Comparison of ENCODE assay signal across 8 mouse cellular contexts in genomic region chr4:126627021-126627681, GRCm38 (mm10). TPM values are rescaled to one million over a fixed set of nuclear protein-coding genes. Genes with fewer than 3 reads are reported as not detected.
DNase-seq lines count a peak whose midpoint lies in the region; ATAC-seq and TF ChIP-seq lines count a peak whose summit lies in the region.

No protein-coding gene starts in this region.

- intact Hi-C loops in heart, postnatal 10 days (cut with DNase I) = no loop called here

- no peak for ATAC-seq in limb, embryonic 11.5 days (ENCODE audit: insufficient number of reproducible peaks, low FRiP score, low TSS enrichment, low read depth)
- ATAC-seq in neural tube, embryonic 11.5 days (ENCODE audit: insufficient read depth, low FRiP score, low TSS enrichment) = no peak; the same call in 1 of the 2 replicates

- H3K4me2 ChIP-seq in limb, embryonic 11.5 days (ENCODE audit: low read depth, severe bottlenecking) = peak overlapping the region; percentile 31
- peak overlapping the region; percentile 31 for H3K4me2 ChIP-seq in neural tube, embryonic 11.5 days (ENCODE audit: low read depth)

- no peaks in the 10 kb centered on the region for H3K27me3 ChIP-seq in liver, adult 2 months (ENCODE audit: control insufficient read depth, insufficient read depth, low read length)
- H3K27me3 ChIP-seq in limb, embryonic 11.5 days (ENCODE audit: control insufficient read depth, insufficient read depth, low read length) = no peaks in the 10 kb centered on the region
- no peaks in the 10 kb centered on the region for H3K27me3 ChIP-seq in neural tube, embryonic 11.5 days (ENCODE audit: control insufficient read depth, insufficient read depth, low read length)

- no peaks in the 10 kb centered on the region for H3K79me2 ChIP-seq in liver, adult 2 months (ENCODE audit: control insufficient read depth, insufficient read depth, low read length)

- no peak overlapping the region for H3K27ac ChIP-seq in liver, adult 2 months (replicated peaks; ENCODE audit: insufficient read depth, low read depth, low read length)
- H3K27ac ChIP-seq in limb, embryonic 11.5 days (replicated peaks; ENCODE audit: low read depth, low read length) = no peak overlapping the region
- no peak overlapping the region for H3K27ac ChIP-seq in neural tube, embryonic 11.5 days (ENCODE audit: low read depth, low read length)

- H3K4me1 ChIP-seq in liver, adult 2 months (ENCODE audit: control insufficient read depth, insufficient read depth, low read length) = no peaks in the 10 kb centered on the region
- 0 out of 2 replicates have a peak, but pooled peaks cover 2% of the 10 kb centered on the region for H3K4me1 ChIP-seq in limb, embryonic 11.5 days (ENCODE audit: control insufficient read depth, insufficient read depth, low read length)
- peaks cover 4% of the 10 kb centered on the region for H3K4me1 ChIP-seq in neural tube, embryonic 11.5 days (ENCODE audit: control insufficient read depth, insufficient read depth, low read length)

- H3K4me3 ChIP-seq in liver, adult 2 months (ENCODE audit: insufficient read depth, low read depth, low read length) = peak overlapping the region; percentile 15; the same call in 1 of the 2 replicates
- no peak overlapping the region; the same call in 1 of the 2 replicates for H3K4me3 ChIP-seq in limb, embryonic 11.5 days (ENCODE audit: low read depth, low read length)
- H3K4me3 ChIP-seq in neural tube, embryonic 11.5 days (ENCODE audit: low read depth, low read length) = no peak overlapping the region

- H3K36me3 ChIP-seq in liver, adult 2 months (ENCODE audit: control insufficient read depth, insufficient read depth, low read length) = no peaks in the 10 kb centered on the region
- H3K36me3 ChIP-seq in limb, embryonic 11.5 days (ENCODE audit: control insufficient read depth, insufficient read depth, low read length) = no peaks in the 10 kb centered on the region
- H3K36me3 ChIP-seq in neural tube, embryonic 11.5 days (ENCODE audit: control insufficient read depth, insufficient read depth, low read length) = no peaks in the 10 kb centered on the region

- no peak for TF ChIP-seq POLR2A in liver, adult 2 months (IDR thresholded peaks at IDR 0.05; ENCODE audit: extremely low read depth, insufficient read depth, low read length)

- H3K9ac ChIP-seq in liver, adult 2 months (ENCODE audit: low read depth, low read length) = no peak overlapping the region; the same call in none of the 2 replicates
- 0 out of 2 replicates have a peak overlapping the region, but pooled peaks have one; percentile 13 for H3K9ac ChIP-seq in limb, embryonic 11.5 days (ENCODE audit: low read length)
- H3K9ac ChIP-seq in neural tube, embryonic 11.5 days (ENCODE audit: low read length) = no peak overlapping the region

- no peaks in the 10 kb centered on the region for H3K9me3 ChIP-seq in limb, embryonic 11.5 days (ENCODE audit: control insufficient read depth, low read length)
- no peaks in the 10 kb centered on the region for H3K9me3 ChIP-seq in neural tube, embryonic 11.5 days (ENCODE audit: control insufficient read depth, low read length)

- DNase-seq in liver, adult 2 months (ENCODE audit: extremely low read depth, low read depth, low spot score) = no peak
- DNase-seq in liver = no peak
- DNase-seq in heart, postnatal 10 days = peak; percentile 11 to 38
- DNase-seq in limb, embryonic 11.5 days (ENCODE audit: low spot score) = peak; percentile 56
- peak; percentile 42 for DNase-seq in neural tube, embryonic 11.5 days (ENCODE audit: low spot score)
- no peak for DNase-seq in ovary, postnatal 14 days (ENCODE audit: low spot score)
- no peak for DNase-seq in layer of hippocampus, adult 11-12 months (ENCODE audit: low spot score)
- no peak for DNase-seq in cerebellum, postnatal 25 days

- TF ChIP-seq CTCF in liver, adult 2 months (IDR thresholded peaks at IDR 0.05; ENCODE audit: low read depth, low read length) = peak; percentile 22; the same call in 1 of the 2 replicates

- 12% methylated on average over 23 of the region's 23 CpGs for WGBS in liver, adult 2 months
- WGBS in limb, embryonic 11.5 days = 5% methylated on average over 23 of the region's 23 CpGs
- 4% methylated on average over 23 of the region's 23 CpGs for WGBS in neural tube, embryonic 11.5 days

RNA-seq across cellular contexts. Expression of gene 5730409E04Rik, which starts 17.5 kb away (rescaled TPM):
- total RNA-seq in liver, adult 2 months (2014; rRNA removed) = 3.3 and 3.7 TPM in 2 replicates
- 4.5 and 4.8 TPM in 2 replicates for polyA plus RNA-seq in liver, adult 2 months (2012; rRNA removed)
- 1 to 10 TPM; 8.7 to 9.1 TPM for total RNA-seq in heart, postnatal 10 days (2021)
- polyA plus RNA-seq in limb, embryonic 11.5 days (2014; fragmentation: Nextera tagmentation; extraction: Ambion mirVana) = 1.6 and 2.2 TPM in 2 replicates
- 1.8 and 1.9 TPM in 2 replicates for polyA plus RNA-seq in neural tube, embryonic 11.5 days (2014; fragmentation: Nextera tagmentation; extraction: Ambion mirVana)

RNA-seq across cellular contexts. Expression of gene Psmb2, which starts 50.3 kb away (rescaled TPM):
- total RNA-seq in liver, adult 2 months (2014; rRNA removed) = 94.4 and 99.1 TPM in 2 replicates
- 149 and 192 TPM in 2 replicates for polyA plus RNA-seq in liver, adult 2 months (2012; rRNA removed)
- 100 to 1,000 TPM; 148 to 157 TPM for total RNA-seq in heart, postnatal 10 days (2021)
- 542 and 572 TPM in 2 replicates for polyA plus RNA-seq in limb, embryonic 11.5 days (2014; fragmentation: Nextera tagmentation; extraction: Ambion mirVana)
- polyA plus RNA-seq in neural tube, embryonic 11.5 days (2014; fragmentation: Nextera tagmentation; extraction: Ambion mirVana) = 529 and 539 TPM in 2 replicates

Comparison
In these comparisons a context has a peak if more than half of its experiments do, and no peak if none do; other contexts are left out.
1. DNase-seq: peak in heart, postnatal 10 days (2 of 2), limb, embryonic 11.5 days (single experiment) and neural tube, embryonic 11.5 days (single experiment); none in liver, adult 2 months (single experiment), liver (single experiment), ovary, postnatal 14 days (single experiment), layer of hippocampus, adult 11-12 months (single experiment) and cerebellum, postnatal 25 days (0 of 2).